Comparison of ENCODE assay signal across 4 mouse cellular contexts in genomic region chr1:52046891-52047290, GRCm38 (mm10). TPM values are rescaled to one million over a fixed set of nuclear protein-coding genes. Genes with fewer than 3 reads are reported as not detected.
"Had no signal": no experiment of that assay in that cellular context is flagged by ENCODE, and none has a peak within 500 bp of the region (broad histone marks: within the 10 kb centered on the region; RNA-seq: fewer than 3 reads in every experiment).

No protein-coding gene starts in this region.

RNA-seq across cellular contexts. Expression of gene Stat4, which starts 59.9 kb away (rescaled TPM):
- total RNA-seq: gastrocnemius, adult 8-10 months; gastrocnemius, postnatal 14 days; gastrocnemius, postnatal 25 days had no signal
- polyA plus RNA-seq: erythroblast, embryonic 14.5 days had no signal
